Mouse (Mus musculus) layer of hippocampus, postnatal 36 days (tissue): ENCODE data around the gene Plin2. TPM values are rescaled to one million over a fixed set of nuclear protein-coding genes. Genes with fewer than 3 reads are reported as not detected.

Experiments
- DNase-seq, 2 experiments: peaks; one replicate each; pipeline ENCODE4 v3.0.0; 2022
- total RNA-seq, 2 experiments: library from RNA; stranded (reverse); gene quantifications; 2 replicates each; pipeline ENCODE4 v1.2.3; 2021

Plin2 gene
- 10 to 100 TPM; 10.3 to 12.9 TPM for total RNA-seq

GRCm38 (mm10) chr4:86669780-86670201 is at the start of gene Plin2:
TSS of gene Plin2 (minus strand) at chr4:86670060.
- DNase-seq = peak; percentile 19 to 32

- DNase-seq = no peak
Observed at GRCm38 (mm10) chr4:86718878-86719577, 49.2 kb upstream of the Plin2 start.

GRCm38 (mm10) chr4:86717176-86717575 is 47.3 kb upstream of the Plin2 start:
- DNase-seq = no peak

- no peak for DNase-seq
Observed at GRCm38 (mm10) chr4:86715341-86715740, 45.5 kb upstream of the Plin2 start.

- no peak for DNase-seq
Observed at GRCm38 (mm10) chr4:86713518-86713917, 43.7 kb upstream of the Plin2 start.

GRCm38 (mm10) chr4:86712751-86713195 is 42.9 kb upstream of the Plin2 start:
- DNase-seq = peak; percentile 54 to 58

- DNase-seq = no peak
Observed at GRCm38 (mm10) chr4:86710666-86711215, 40.9 kb upstream of the Plin2 start.

- DNase-seq = no peak
Observed at GRCm38 (mm10) chr4:86710034-86710650, 40.3 kb upstream of the Plin2 start.

- DNase-seq = no peak
Observed at GRCm38 (mm10) chr4:86708801-86709200, 38.9 kb upstream of the Plin2 start.

- DNase-seq = no peak
Observed at GRCm38 (mm10) chr4:86699161-86699865, 29.5 kb upstream of the Plin2 start.

- no peak for DNase-seq
Observed at GRCm38 (mm10) chr4:86696890-86697289, 27.0 kb upstream of the Plin2 start.

- no peak for DNase-seq
Observed at GRCm38 (mm10) chr4:86695081-86695480, 25.2 kb upstream of the Plin2 start.

- no peak for DNase-seq
Observed at GRCm38 (mm10) chr4:86692931-86693330, 23.1 kb upstream of the Plin2 start.

GRCm38 (mm10) chr4:86691290-86691689 is 21.4 kb upstream of the Plin2 start:
- DNase-seq = no peak

GRCm38 (mm10) chr4:86690768-86691167 is 20.9 kb upstream of the Plin2 start:
- DNase-seq = no peak

- DNase-seq = no peak
Observed at GRCm38 (mm10) chr4:86690194-86690593, 20.3 kb upstream of the Plin2 start.

- DNase-seq = no peak
Observed at GRCm38 (mm10) chr4:86689056-86689735, 19.3 kb upstream of the Plin2 start.

- no peak for DNase-seq
Observed at GRCm38 (mm10) chr4:86686564-86686963, 16.7 kb upstream of the Plin2 start.

- DNase-seq = no peak
Observed at GRCm38 (mm10) chr4:86686009-86686366, 16.1 kb upstream of the Plin2 start.

- no peak for DNase-seq
Observed at GRCm38 (mm10) chr4:86685231-86686008, 15.6 kb upstream of the Plin2 start.

- no peak for DNase-seq
Observed at GRCm38 (mm10) chr4:86684806-86685205, 14.9 kb upstream of the Plin2 start.

- DNase-seq = no peak
Observed at GRCm38 (mm10) chr4:86683746-86684145, 13.9 kb upstream of the Plin2 start.
